Mouse (Mus musculus) stomach, embryonic 15.5 days (tissue): ENCODE data around the gene Olah. TPM values are rescaled to one million over a fixed set of nuclear protein-coding genes. Genes with fewer than 3 reads are reported as not detected.

ENCODE experiments used
- ATAC-seq: fragments of 200-750 bp; cut with Nextera tagmentation; 2 replicates; pipeline ENCODE4 v1.8.0; 2017; ENCODE audit warnings: low read depth, moderate number of reproducible peaks, moderate TSS enrichment; ENCODE audit not compliant: insufficient read depth, low FRiP score
- H3K27ac ChIP-seq: fragments of 300-500 bp; sonication (generic); 2 replicates; pipeline ENCODE4 v1.5.1; 2015; ENCODE audit warnings: mild to moderate bottlenecking, inconsistent platforms
- H3K27me3 ChIP-seq: fragments of 300-500 bp; sonication (generic); replicated peaks from 2 replicates; pipeline ENCODE4 v1.6.1; 2015; ENCODE audit warnings: inconsistent platforms
- H3K36me3 ChIP-seq: fragments of 300-500 bp; sonication (generic); 2 replicates; pipeline ENCODE4 v1.6.1; 2015; ENCODE audit warnings: inconsistent platforms
- H3K4me1 ChIP-seq: fragments of 300-500 bp; sonication (generic); 2 replicates; pipeline ENCODE4 v1.6.1; 2015; ENCODE audit warnings: inconsistent platforms
- H3K4me2 ChIP-seq: fragments of 300-500 bp; sonication (generic); 2 replicates; pipeline ENCODE4 v1.6.1; 2015; ENCODE audit warnings: mild to moderate bottlenecking, inconsistent platforms
- H3K4me3 ChIP-seq: fragments of 300-500 bp; sonication (generic); replicated peaks from 2 replicates; pipeline ENCODE4 v1.5.1; 2015; ENCODE audit warnings: inconsistent platforms
- H3K9ac ChIP-seq: fragments of 300-500 bp; sonication (generic); 2 replicates; pipeline ENCODE4 v1.6.1; 2015; ENCODE audit warnings: inconsistent platforms
- H3K9me3 ChIP-seq: fragments of 300-500 bp; sonication (generic); 2 replicates; pipeline ENCODE4 v1.6.1; 2016; ENCODE audit warnings: inconsistent platforms
- WGBS: fragments of 180-500 bp; shearing (Covaris S2); methylation state at CpG from one replicate; pipeline ENCODE4 v1.1.7; 2015; 5-methylcytosine and 5-hydroxymethylcytosine counted together
- polyA plus RNA-seq: library from polyadenylated mRNA; unstranded; fragments of >200 nt; fragmentation: Nextera tagmentation; extraction: Ambion mirVana; gene quantifications from 2 replicates; pipeline ENCODE4 v1.2.1, GENCODE M21; 2015

The Olah gene
- polyA plus RNA-seq, 1 experiment from 2014 or later, result not detected

- 46% methylated on average over 4 of the region's 4 CpGs for WGBS
- 0 out of 2 replicates have a peak, but pooled peaks cover 4% of the 10 kb centered on the region for H3K4me1 ChIP-seq
- no peaks in the 10 kb centered on the region for H3K36me3 ChIP-seq
- no peak for ATAC-seq
- no peak overlapping the region for H3K27ac ChIP-seq
- H3K9ac ChIP-seq, result no peak overlapping the region
- no peak overlapping the region for H3K4me3 ChIP-seq
- H3K27me3 ChIP-seq, result no peaks in the 10 kb centered on the region
- H3K4me2 ChIP-seq, result no peak overlapping the region
- no peaks in the 10 kb centered on the region for H3K9me3 ChIP-seq
These were observed 17.2 kb upstream of the Olah start for GRCm38 (mm10) chr2:3414241-3414640.

DNA sequence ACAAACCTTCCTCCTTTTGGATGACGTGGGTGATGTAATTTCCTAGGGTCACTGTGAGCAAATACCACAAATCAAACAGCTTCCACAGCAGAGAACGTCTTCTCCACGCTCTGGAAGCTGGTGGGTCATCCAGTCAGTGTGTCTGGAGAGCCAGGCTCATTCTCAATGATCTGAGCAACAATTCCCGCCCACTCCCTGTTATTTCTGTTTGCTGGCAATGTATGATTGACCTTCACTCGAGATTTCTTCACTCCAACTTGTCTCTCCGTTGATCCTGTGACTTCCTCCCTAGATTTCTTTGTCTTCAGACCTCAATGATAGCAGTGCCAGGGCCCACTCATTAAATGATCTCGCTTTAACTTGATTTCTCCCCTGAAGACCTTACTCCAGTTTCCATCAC lies 10.7 kb upstream of the Olah start:
- ATAC-seq, result no peak

DNA sequence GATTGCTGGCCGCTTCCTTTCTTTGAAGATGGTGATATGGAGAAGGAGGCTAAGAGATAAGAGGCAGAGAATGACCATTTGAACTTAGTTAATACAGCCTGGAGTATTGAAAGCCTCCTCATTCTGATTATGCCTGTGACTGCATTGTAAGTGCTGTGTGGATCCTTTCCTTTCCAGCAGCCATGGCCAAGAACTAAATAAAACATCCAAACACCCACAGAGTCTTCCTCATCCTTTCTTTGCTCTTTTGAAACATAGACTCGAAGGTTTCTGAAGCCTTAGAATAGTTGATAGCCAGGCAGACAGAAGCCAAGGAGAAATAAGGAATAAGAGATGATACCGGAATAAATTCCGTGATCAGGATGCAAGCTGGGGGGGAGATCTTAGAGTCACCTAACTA lies 9.0 kb upstream of the Olah start:
- H3K4me1 ChIP-seq, result no peaks in the 10 kb centered on the region
- ATAC-seq, result no peak
- H3K27ac ChIP-seq, result no peak overlapping the region
- no peak overlapping the region for H3K4me3 ChIP-seq
- H3K27me3 ChIP-seq, result no peaks in the 10 kb centered on the region
- no peak overlapping the region for H3K4me2 ChIP-seq
- H3K9me3 ChIP-seq, result no peaks in the 10 kb centered on the region
- no peak overlapping the region for H3K9ac ChIP-seq
- 81% methylated on average over 4 of the region's 4 CpGs for WGBS
- H3K36me3 ChIP-seq, result no peaks in the 10 kb centered on the region

More for the DNA sequence above, 10.7 kb upstream of the Olah start:
- Histone ChIP-seq H3K9me3 (no peaks in the 10 kb centered on the region), H3K27me3 (no peaks in the 10 kb centered on the region), H3K27ac (no peak overlapping the region), H3K4me1 (no peaks in the 10 kb centered on the region), H3K4me2 (no peak overlapping the region), H3K36me3 (no peaks in the 10 kb centered on the region), H3K9ac (no peak overlapping the region), H3K4me3 (no peak overlapping the region)
- WGBS, result 65% methylated on average over 7 of the region's 7 CpGs

DNA sequence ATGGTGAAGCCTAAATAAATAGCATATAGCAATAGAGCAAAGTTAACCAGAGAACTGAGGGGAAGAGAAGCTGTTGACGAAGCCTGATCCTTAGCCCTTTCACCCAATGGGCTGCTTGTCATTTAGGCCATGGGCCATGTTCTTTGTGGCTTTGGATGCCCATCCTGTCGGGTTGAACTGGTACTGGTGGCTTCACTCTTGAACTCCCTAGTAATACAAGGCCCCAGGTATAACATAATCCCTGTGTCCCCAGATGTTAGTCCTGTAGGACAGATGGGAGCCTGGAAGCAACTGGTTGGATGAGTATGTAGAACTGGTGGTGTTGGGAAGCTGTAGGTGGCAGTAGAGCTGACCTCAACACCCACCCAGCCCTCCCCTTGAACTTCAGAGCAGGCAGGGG lies 5.1 kb downstream of the Olah start:
- H3K36me3 ChIP-seq, result no peaks in the 10 kb centered on the region
- H3K4me3 ChIP-seq, result no peak overlapping the region
- no peaks in the 10 kb centered on the region for H3K9me3 ChIP-seq
- no peak for ATAC-seq
- H3K4me2 ChIP-seq, result no peak overlapping the region
- no peak overlapping the region for H3K9ac ChIP-seq
- H3K4me1 ChIP-seq, result no peaks in the 10 kb centered on the region
- no peak overlapping the region for H3K27ac ChIP-seq
- WGBS, result 75% methylated on average over 2 of the region's 2 CpGs
- H3K27me3 ChIP-seq, result no peaks in the 10 kb centered on the region

DNA sequence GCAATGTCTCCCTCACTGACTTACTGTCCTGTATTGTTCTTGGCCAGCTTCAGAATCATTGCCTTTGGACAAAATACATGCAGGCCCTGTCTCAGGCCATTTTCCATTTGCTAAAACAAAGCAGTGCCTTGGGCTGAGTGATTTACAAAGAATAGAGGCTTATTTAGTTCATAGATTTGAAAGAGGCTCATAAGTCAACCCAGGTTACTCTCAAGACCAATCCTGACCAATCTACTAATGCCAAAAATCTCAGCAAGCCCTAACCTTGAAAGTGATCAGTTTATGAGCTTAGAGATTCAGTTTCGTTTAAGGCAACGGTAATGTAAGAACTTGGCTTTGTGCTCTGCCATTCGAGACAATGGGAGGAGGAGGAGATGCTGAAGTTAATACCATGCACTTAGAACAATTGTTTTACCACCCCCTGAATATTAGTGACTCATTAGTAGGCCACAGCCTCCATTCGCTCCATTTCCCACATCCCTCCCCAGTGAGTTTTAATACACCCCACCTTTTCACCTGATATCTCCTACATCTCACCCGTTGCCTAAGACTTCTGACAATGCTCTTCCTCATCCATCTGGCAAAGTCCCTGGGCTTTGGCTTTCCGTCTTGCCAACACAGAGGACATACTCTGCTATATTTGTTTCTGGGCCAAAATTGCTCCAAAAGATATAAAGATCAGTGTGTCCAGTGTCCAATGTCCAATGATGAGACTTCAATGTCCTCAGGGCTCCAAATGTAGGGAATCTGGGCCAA lies 9.7 kb downstream of the Olah start:
- H3K27ac ChIP-seq, result no peak overlapping the region
- no peaks in the 10 kb centered on the region for H3K4me1 ChIP-seq
- no peaks in the 10 kb centered on the region for H3K9me3 ChIP-seq
- WGBS, result 82% methylated on average over 6 of the region's 6 CpGs
- no peak for ATAC-seq
- no peak overlapping the region for H3K4me2 ChIP-seq
- no peaks in the 10 kb centered on the region for H3K36me3 ChIP-seq
- no peak overlapping the region for H3K4me3 ChIP-seq
- H3K9ac ChIP-seq, result no peak overlapping the region
- H3K27me3 ChIP-seq, result no peaks in the 10 kb centered on the region

DNA sequence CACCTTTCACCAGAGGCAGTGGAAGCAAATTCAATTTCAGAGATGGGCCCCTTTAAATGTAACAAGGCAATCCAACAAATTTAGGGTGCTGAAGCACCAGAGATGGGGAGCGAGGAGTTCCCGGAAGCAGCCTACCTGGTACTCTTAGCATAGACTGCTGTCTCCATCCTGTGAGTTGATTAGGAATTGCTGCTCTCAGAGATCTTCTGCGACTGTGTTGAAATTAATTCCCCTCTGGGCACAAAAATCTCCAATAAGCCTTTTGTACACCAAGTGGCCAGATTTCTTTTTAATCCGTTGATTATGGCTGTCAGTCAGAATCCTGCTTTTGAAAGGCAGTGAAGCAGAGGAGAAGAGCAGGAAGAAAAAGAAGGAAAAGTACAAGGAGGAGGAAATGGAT lies 31.9 kb downstream of the Olah start:
- no peaks in the 10 kb centered on the region for H3K36me3 ChIP-seq
- H3K9ac ChIP-seq, result no peak overlapping the region
- ATAC-seq, result no peak
- no peaks in the 10 kb centered on the region for H3K4me1 ChIP-seq
- H3K4me2 ChIP-seq, result no peak overlapping the region
- H3K27ac ChIP-seq, result no peak overlapping the region
- no peaks in the 10 kb centered on the region for H3K27me3 ChIP-seq
- no peaks in the 10 kb centered on the region for H3K9me3 ChIP-seq
- no peak overlapping the region for H3K4me3 ChIP-seq
- WGBS, result 62% methylated on average over 4 of the region's 4 CpGs

GRCm38 (mm10) chr2:3361067-3361466 lies 35.9 kb downstream of the Olah start:
- ATAC-seq, result no peak
- Histone ChIP-seq H3K9ac (no peak overlapping the region), H3K4me2 (no peak overlapping the region), H3K4me3 (no peak overlapping the region), H3K36me3 (no peaks in the 10 kb centered on the region), H3K27me3 (no peaks in the 10 kb centered on the region), H3K4me1 (no peaks in the 10 kb centered on the region), H3K9me3 (no peaks in the 10 kb centered on the region), H3K27ac (no peak overlapping the region)
- WGBS, result 68% methylated on average over 3 of the region's 3 CpGs

- Histone ChIP-seq H3K36me3 (no peaks in the 10 kb centered on the region), H3K4me1 (no peaks in the 10 kb centered on the region), H3K9ac (no peak overlapping the region), H3K27me3 (no peaks in the 10 kb centered on the region), H3K4me3 (no peak overlapping the region), H3K27ac (no peak overlapping the region), H3K9me3 (no peaks in the 10 kb centered on the region), H3K4me2 (no peak overlapping the region)
- 65% methylated on average over 3 of the region's 3 CpGs for WGBS
- no peak for ATAC-seq
These were observed 39.1 kb downstream of the Olah start for GRCm38 (mm10) chr2:3357887-3358286.

- Histone ChIP-seq H3K27ac (no peak overlapping the region), H3K36me3 (no peaks in the 10 kb centered on the region), H3K9me3 (no peaks in the 10 kb centered on the region), H3K9ac (no peak overlapping the region), H3K4me2 (no peak overlapping the region), H3K27me3 (no peaks in the 10 kb centered on the region), H3K4me1 (no peaks in the 10 kb centered on the region), H3K4me3 (no peak overlapping the region)
- ATAC-seq, result no peak
- 58% methylated on average over 3 of the region's 3 CpGs for WGBS
These were observed 40.7 kb downstream of the Olah start for GRCm38 (mm10) chr2:3356311-3356710.

DNA sequence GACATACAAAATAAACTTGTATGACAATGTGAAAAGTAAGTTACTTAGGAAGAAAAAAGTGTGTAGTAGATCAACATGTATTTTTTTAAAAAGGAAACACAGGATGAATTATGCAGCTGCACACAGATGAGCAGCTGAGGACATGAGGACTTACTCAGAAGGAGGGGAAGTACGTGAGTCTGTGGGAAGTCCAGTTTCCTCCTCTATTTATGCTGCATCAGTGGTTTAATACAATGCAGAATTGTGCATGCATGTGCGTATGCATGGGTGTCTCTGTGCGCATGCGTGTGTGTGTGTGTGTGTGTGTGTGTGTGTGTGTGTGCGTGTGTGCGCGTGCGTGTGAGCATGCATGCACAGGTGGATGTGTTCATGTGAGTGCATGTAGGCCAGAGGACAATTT lies 41.2 kb downstream of the Olah start:
- no peaks in the 10 kb centered on the region for H3K4me1 ChIP-seq
- no peaks in the 10 kb centered on the region for H3K36me3 ChIP-seq
- H3K27me3 ChIP-seq, result no peaks in the 10 kb centered on the region
- no peak overlapping the region for H3K9ac ChIP-seq
- H3K9me3 ChIP-seq, result no peaks in the 10 kb centered on the region
- ATAC-seq, result no peak
- H3K4me2 ChIP-seq, result no peak overlapping the region
- H3K4me3 ChIP-seq, result no peak overlapping the region
- H3K27ac ChIP-seq, result no peak overlapping the region
- WGBS, result 86% methylated on average over 8 of the region's 8 CpGs

DNA sequence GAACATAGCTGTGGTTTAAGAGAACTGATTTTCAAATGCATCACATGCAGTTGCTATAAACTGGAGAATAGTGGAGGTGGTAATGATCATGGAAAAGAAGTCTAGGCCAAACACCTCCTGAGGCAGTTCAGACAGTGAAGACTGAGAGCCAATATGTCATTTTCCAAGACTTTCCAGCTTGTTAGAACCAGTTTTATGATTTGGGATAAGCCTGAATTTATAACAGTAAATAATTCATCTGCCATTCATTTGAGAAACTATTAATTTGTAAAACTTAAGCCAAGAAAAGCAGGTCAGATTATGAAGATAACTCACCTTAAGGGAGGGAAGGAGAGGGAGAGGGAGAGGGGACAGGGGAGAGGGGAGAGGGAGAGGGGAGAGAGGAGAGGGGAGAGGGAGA lies 43.9 kb downstream of the Olah start:
- H3K27ac ChIP-seq, result no peak overlapping the region

DNA sequence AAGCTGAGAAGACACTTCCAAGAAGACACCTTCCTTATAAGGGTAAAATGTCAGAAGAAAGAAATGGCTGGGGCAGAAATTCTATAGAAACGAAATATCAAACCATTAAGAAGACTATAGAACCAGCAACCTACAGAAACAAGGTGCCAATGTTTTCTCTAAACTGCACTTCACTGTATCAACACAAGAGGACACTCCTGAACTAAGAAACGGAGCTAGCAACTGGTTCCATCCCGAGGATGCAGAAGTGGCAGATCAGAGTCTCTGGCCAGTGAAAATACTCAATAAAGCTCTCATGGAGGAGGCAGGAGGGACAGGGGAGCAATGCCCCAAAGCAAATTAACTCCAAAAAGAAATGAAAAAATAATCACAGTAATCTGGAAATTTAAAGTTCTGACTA lies 48.1 kb downstream of the Olah start:
- no peak overlapping the region for H3K27ac ChIP-seq
- H3K4me1 ChIP-seq, result no peaks in the 10 kb centered on the region
- no peak for ATAC-seq

More for the DNA sequence above, 43.9 kb downstream of the Olah start:
- Histone ChIP-seq H3K4me2 (no peak overlapping the region), H3K9ac (no peak overlapping the region), H3K4me1 (no peaks in the 10 kb centered on the region), H3K4me3 (no peak overlapping the region), H3K27me3 (no peaks in the 10 kb centered on the region), H3K36me3 (no peaks in the 10 kb centered on the region), H3K9me3 (no peaks in the 10 kb centered on the region)
- ATAC-seq, result no peak

GRCm38 (mm10) chr2:3348422-3348821 lies 48.6 kb downstream of the Olah start:
- Histone ChIP-seq H3K27ac (no peak overlapping the region), H3K9ac (no peak overlapping the region), H3K36me3 (no peaks in the 10 kb centered on the region), H3K9me3 (no peaks in the 10 kb centered on the region), H3K27me3 (no peaks in the 10 kb centered on the region), H3K4me3 (no peak overlapping the region), H3K4me2 (no peak overlapping the region), H3K4me1 (no peaks in the 10 kb centered on the region)
- WGBS, result 76% methylated on average over 4 of the region's 4 CpGs
- no peak for ATAC-seq

More for the DNA sequence above, 48.1 kb downstream of the Olah start:
- Histone ChIP-seq H3K9me3 (no peaks in the 10 kb centered on the region), H3K27me3 (no peaks in the 10 kb centered on the region), H3K36me3 (no peaks in the 10 kb centered on the region), H3K9ac (no peak overlapping the region), H3K4me3 (no peak overlapping the region), H3K4me2 (no peak overlapping the region)
- 12% methylated on average over 3 of the region's 3 CpGs for WGBS
